Mouse (Mus musculus): ENCODE measurements around the gene Nkd1.

Nkd1 gene

GRCm38 (mm10) chr8:88576351-88577142 is 55.4 kb downstream of the Nkd1 start:
- DNase-seq (ENCODE audit: low spot score in 2 of 2) = no peak

DNA sequence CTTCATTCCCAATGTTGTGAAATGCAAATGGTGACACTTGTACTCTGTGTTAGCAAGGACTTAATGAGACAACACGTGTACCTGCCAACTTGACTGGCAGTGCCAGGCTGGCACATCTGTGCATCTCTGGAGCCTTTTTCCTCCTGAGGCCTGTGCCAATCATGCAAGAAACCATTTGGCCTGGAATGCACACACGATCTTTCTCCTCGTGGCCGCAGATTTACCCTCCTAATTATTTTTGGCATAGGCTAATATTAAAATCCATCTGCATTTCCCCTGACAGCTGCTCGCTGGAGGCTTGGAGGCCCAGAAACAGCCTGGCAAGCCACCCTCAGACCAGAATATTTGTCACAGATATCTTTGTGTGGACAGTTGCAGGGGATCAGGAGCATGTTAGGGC is 56.5 kb downstream of the Nkd1 start:
- DNase-seq (ENCODE audit: low spot score in 2 of 2) = no peak

- DNase-seq (ENCODE audit: low spot score in 2 of 2) = no peak
Measured at GRCm38 (mm10) chr8:88578413-88579175, 57.4 kb downstream of the Nkd1 start.

GRCm38 (mm10) chr8:88579246-88579645 is 58.1 kb downstream of the Nkd1 start:
- DNase-seq (ENCODE audit: low spot score in 2 of 2) = no peak

- no peak for DNase-seq (ENCODE audit: low spot score in 2 of 2)
Measured at GRCm38 (mm10) chr8:88579668-88580330, 58.6 kb downstream of the Nkd1 start.

GRCm38 (mm10) chr8:88580785-88581184 is 59.6 kb downstream of the Nkd1 start:
- no peak for DNase-seq (ENCODE audit: low spot score in 2 of 2)

DNA sequence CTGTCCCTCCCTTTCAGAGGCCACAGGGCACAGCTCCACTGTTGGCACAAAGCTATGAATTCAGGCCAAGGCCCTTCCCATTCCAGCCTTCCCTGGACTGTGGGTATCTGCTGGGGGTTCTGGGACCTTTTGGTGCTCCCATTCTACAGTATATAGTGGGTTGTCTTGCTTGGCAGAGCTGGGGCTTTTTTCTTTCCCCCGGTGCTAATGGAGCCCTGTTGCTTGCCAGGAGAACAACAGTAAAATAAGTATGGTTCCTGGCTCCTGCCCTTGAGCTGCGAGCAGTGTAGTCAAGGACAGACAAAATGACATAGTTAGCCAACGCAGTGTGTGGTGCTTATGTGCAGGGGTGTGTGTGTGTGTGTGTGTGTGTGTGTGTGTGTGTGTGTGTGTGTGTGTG is 62.7 kb downstream of the Nkd1 start:
- no peak for DNase-seq (ENCODE audit: low spot score in 2 of 2)

GRCm38 (mm10) chr8:88588205-88588889 is 67.2 kb downstream of the Nkd1 start:
- no peak for DNase-seq (ENCODE audit: low spot score in 2 of 2)

GRCm38 (mm10) chr8:88590226-88590625 is 69.1 kb downstream of the Nkd1 start:
- DNase-seq (ENCODE audit: low spot score in 2 of 2) = no peak

- DNase-seq (ENCODE audit: low spot score in 2 of 2) = no peak
Measured at GRCm38 (mm10) chr8:88593947-88594346, 72.8 kb downstream of the Nkd1 start.

DNA sequence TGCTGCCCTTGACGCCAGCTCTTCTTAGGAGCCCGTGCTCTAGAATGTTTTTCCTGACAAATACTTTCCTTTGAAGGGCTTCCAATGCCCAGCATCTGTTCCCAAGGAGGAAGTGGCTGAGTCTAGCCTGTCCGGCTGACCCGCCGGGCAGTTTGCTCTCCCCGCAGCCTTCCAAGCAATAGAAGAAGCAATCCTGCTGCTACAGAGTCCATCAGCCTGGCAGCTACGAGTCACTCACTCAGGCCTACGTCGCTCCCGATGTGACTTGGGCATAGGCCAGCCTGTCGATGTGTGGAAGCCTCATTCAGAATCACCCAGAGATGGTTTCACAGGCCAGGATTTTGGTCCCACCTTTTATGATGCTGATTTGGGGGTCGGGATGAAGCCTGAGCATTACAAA is 74.9 kb downstream of the Nkd1 start:
- no peak for DNase-seq (ENCODE audit: low spot score in 2 of 2)

DNA sequence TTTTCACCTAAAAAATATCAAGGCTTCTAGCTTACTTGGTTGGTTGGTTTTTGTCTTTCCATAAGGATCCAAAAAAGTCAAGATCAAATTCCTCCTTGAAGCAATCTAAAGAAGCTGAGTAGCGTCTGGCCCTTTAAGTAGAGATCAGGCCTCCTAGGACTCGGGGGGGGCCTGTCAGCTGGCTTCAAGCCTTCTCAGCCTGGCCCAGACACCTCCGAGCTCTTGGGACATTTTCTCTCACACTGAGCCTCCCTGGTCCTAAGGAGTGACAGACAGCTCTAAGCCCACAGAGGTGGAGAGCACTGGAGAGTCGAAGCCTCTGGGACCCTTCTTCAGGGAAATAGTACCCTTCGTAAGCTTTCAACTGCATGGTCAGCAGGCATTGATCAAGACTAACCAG is 77.4 kb downstream of the Nkd1 start:
- no peak for DNase-seq (ENCODE audit: low spot score in 2 of 2)

GRCm38 (mm10) chr8:88599491-88599890 is 78.3 kb downstream of the Nkd1 start:
- DNase-seq (ENCODE audit: low spot score in 2 of 2) = no peak

GRCm38 (mm10) chr8:88603446-88603989 is 82.4 kb downstream of the Nkd1 start:
- DNase-seq (ENCODE audit: low spot score in 2 of 2) = no peak

- DNase-seq (ENCODE audit: low spot score in 2 of 2) = no peak
Measured at GRCm38 (mm10) chr8:88604065-88605038, 83.2 kb downstream of the Nkd1 start.

DNA sequence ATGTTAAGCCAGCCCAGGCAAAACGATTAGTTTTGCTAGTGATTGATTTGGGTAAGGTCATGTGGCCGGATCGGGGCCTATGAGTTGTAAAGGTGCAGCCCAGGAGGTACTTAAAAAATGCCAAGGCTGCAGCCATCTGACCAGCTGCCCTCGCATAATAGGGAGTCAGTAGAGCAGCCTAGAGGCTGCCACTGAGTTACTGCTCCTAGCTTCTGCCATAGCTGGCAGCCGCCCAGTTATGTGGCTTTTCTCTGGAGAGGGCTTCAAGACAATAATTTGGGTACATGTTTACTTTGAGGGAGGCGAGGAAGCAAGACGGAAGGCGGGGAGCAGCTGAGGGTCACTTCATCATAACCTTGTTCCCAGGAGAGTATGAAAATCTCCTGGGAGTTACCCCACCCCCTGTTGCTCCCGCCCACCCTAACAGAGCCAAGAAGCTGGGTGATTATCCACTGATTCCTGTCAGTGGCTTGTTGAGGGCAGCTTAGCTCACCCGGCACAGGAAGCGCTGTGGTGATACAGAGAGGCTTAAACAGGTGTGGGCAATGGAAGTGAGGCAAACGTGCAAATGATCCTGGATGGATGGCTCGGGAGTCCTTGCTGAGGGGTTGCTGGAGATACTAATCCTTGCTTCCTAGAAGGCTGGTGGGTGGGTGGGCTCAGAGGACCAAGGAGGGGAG is 84.3 kb downstream of the Nkd1 start:
- DNase-seq (ENCODE audit: low spot score in 2 of 2) = no peak

DNA sequence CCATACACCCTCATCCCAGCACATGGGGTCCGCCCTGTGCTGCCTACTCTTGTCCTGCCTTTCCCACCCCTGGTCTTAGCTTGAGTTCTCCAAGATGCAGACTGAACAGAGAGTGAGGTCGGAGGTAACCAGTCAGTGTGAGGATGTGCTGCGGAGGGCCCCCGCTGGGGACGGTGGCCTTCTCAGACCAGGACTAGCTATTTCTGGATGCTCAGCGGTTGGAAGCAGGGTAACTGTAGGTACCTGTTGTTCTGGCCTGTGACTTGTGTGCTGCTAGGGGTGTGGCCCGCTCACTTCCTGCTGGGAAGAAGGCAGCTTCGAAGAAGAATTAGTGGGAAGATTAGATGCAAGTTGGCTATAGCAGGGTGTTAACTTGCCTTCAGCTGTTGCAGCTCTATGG is 87.9 kb downstream of the Nkd1 start:
- DNase-seq (ENCODE audit: low spot score in 2 of 2) = no peak

DNA sequence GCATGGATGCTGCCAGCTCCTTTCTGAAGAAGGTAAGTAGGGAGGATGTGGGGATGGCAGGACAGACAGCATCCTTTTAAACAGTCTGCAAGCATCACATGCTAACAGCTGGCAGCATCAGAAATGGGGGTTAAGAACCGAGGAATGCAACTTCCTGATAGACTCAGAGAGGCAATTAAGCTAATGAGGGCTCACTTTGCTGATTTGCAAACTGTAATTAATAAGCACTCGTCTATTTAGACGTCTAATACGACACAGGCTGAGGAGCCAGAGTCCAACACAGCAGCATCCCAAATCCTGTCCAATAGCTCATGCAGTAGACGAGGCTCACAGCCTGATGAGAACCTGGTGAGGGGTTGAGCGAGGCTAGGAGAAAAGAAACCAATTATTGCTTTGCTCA is 89.1 kb downstream of the Nkd1 start:
- DNase-seq (ENCODE audit: low spot score in 2 of 2) = no peak

DNA sequence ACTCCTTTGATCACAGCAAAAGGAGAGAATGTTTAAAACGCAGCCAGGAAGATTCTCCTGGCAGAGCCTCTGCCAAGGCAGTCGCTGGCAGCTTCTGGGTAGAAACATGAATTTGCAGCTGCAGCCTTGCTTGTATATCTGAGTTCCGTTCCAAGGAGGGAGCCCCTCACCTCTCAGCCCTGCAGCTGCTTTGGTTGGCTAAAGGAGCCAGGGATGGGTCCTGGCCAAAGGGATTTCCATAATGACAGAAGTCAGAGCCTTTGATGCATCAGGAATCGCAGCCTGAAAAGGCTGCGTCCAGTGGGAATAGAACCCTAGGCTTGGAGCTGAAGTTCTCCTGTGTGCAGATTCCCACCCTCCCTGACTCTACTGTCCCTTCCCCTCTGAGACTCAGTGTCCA is 93.8 kb downstream of the Nkd1 start:
- DNase-seq (ENCODE audit: low spot score in 2 of 2) = no peak

GRCm38 (mm10) chr8:88618612-88619011 is 97.5 kb downstream of the Nkd1 start:
- DNase-seq (ENCODE audit: low spot score in 2 of 2) = no peak
